Mouse (Mus musculus): ENCODE measurements around the gene Akr1c12. TPM values are rescaled to one million over a fixed set of nuclear protein-coding genes. Genes with fewer than 3 reads are reported as not detected.

Gene Akr1c12
- polyA plus RNA-seq, 1 experiment from 2014 or later = 0.27 TPM

- no peaks in the 10 kb centered on the region for H3K27me3 ChIP-seq (ENCODE audit: control insufficient read depth, insufficient read depth, low read length)
- H3K9me3 ChIP-seq (ENCODE audit: control insufficient read depth, low read length) = no peaks in the 10 kb centered on the region
- H3K27ac ChIP-seq (ENCODE audit: low read depth, low read length) = no peak overlapping the region
- 94% methylated on average over 8 of the region's 8 CpGs for WGBS
- no peak overlapping the region for H3K4me3 ChIP-seq (ENCODE audit: low read depth, low read length)
- ATAC-seq (replicated peaks; ENCODE audit: low FRiP score) (no peak), DNase-seq (ENCODE audit: low spot score) (no peak)
- H3K4me2 ChIP-seq (ENCODE audit: low read depth, low read length, severe bottlenecking) = no peak overlapping the region
- H3K36me3 ChIP-seq (ENCODE audit: control insufficient read depth, insufficient read depth, low read length) = no peaks in the 10 kb centered on the region
- H3K4me1 ChIP-seq (replicated peaks; ENCODE audit: control insufficient read depth, insufficient read depth, low read length) = no peaks in the 10 kb centered on the region
- no peak overlapping the region for H3K9ac ChIP-seq (ENCODE audit: low read length)
Measured at GRCm38 (mm10) chr13:4230841-4231623, 48.2 kb downstream of the Akr1c12 start.

- H3K4me1 ChIP-seq (replicated peaks; ENCODE audit: control insufficient read depth, insufficient read depth, low read length) = no peaks in the 10 kb centered on the region
- no peak within 1 kb of the TSS for H3K4me2 ChIP-seq (ENCODE audit: low read depth, low read length, severe bottlenecking)
- no peak within 1 kb of the TSS for H3K27ac ChIP-seq (ENCODE audit: low read depth, low read length)
- H3K27me3 ChIP-seq (ENCODE audit: control insufficient read depth, insufficient read depth, low read length) = no peaks in the 10 kb centered on the region
- WGBS = 63% methylated on average over 1 of the region's 1 CpGs
- no peak within 1 kb of the TSS for H3K4me3 ChIP-seq (ENCODE audit: low read depth, low read length)
- no peak for ATAC-seq (replicated peaks; ENCODE audit: low FRiP score)
- no peak for DNase-seq (ENCODE audit: low spot score)
- no peaks in the 10 kb centered on the region for H3K9me3 ChIP-seq (ENCODE audit: control insufficient read depth, low read length)
- no peaks in the 10 kb centered on the region for H3K36me3 ChIP-seq (ENCODE audit: control insufficient read depth, insufficient read depth, low read length)
- no peak within 1 kb of the TSS for H3K9ac ChIP-seq (ENCODE audit: low read length)
Measured at GRCm38 (mm10) chr13:4228441-4228840, 50.8 kb downstream of the Akr1c12 start, which contains the start of gene Akr1c19. Gene Akr1c19 (plus strand): TSS chr13:4228700.

Other genes starting within 250 kb of the Akr1c12 start
- 0.31 TPM in 1 of 2 replicates, not detected in the other for gene Akr1c14, start 230.4 kb downstream of the Akr1c12 start, polyA plus RNA-seq (2014; fragmentation: Nextera tagmentation; extraction: Ambion mirVana)
- gene Akr1c18, start 128.8 kb downstream of the Akr1c12 start, polyA plus RNA-seq (2014; fragmentation: Nextera tagmentation; extraction: Ambion mirVana) = not detected in 2 replicates
- gene Akr1c13, start 88.3 kb downstream of the Akr1c12 start, polyA plus RNA-seq (2014; fragmentation: Nextera tagmentation; extraction: Ambion mirVana) = 0.35 and 0.75 TPM in 2 replicates
- 0.27 and 0.39 TPM in 2 replicates for gene Akr1c19, start 50.7 kb downstream of the Akr1c12 start, polyA plus RNA-seq (2014; fragmentation: Nextera tagmentation; extraction: Ambion mirVana)
- not detected in 2 replicates for gene Akr1c6, start 154.9 kb upstream of the Akr1c12 start, polyA plus RNA-seq (2014; fragmentation: Nextera tagmentation; extraction: Ambion mirVana)
- not detected in 2 replicates for gene Akr1c20, start 243.9 kb upstream of the Akr1c12 start, polyA plus RNA-seq (2014; fragmentation: Nextera tagmentation; extraction: Ambion mirVana)

Measured in forebrain, embryonic 11.5 days (tissue).